Mouse (Mus musculus): ENCODE results near the gene Tead1. TPM values are rescaled to one million over a fixed set of nuclear protein-coding genes. Genes with fewer than 3 reads are reported as not detected.
A peak's percentile ranks its signal among the peaks of the same experiment; 100 is the strongest.

The Tead1 gene
- total RNA-seq, 4 experiments from 2014 or later = 73.4 to 82.7 (median 78.7) TPM

GRCm38 (mm10) chr7:112730209-112730608, 51.1 kb downstream of the Tead1 start:
- no peak for DNase-seq

GRCm38 (mm10) chr7:112731584-112731983, 52.5 kb downstream of the Tead1 start:
- no peak for DNase-seq

GRCm38 (mm10) chr7:112739174-112739573, 60.1 kb downstream of the Tead1 start:
- no peak for DNase-seq

DNA sequence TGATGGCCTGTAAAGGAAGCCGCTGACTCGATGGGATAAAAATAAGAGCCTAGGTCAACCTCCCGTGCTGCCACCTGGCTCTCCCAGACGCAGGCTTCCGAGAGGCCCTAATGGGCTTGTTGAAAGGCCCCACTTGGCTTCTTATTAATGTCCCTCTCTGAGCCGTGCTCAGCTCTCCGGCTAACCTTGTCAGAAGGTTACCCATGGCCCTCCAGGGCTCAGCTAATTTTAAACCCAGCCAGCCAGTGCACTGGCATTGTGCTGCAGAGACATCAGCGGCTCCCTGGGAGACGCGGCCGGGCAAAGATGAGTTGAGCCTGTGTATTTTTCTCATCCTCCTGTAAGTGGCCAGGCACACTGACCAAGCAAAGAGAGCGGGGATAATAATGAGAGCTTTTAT, 62.7 kb downstream of the Tead1 start:
- DNase-seq = no peak

DNA sequence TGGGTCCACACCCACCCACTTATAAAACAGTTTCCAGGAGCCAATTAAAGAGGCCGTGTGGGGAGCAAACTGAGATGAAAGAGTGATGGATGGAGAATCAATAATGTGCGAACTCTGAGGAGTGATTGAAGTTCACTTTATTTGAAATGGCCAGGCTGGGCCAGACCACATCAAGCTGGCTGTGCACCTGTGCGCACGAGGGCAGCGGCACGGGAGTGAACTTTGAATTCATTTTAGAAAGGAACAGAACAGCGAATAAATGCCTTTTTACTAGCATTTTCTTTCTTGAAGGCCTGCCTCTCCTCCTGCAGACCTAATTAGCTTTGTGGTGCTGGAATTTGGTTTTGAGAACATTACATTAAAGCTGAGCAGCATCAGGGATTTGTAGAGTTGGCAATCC, 63.9 kb downstream of the Tead1 start:
- DNase-seq = no peak

DNA sequence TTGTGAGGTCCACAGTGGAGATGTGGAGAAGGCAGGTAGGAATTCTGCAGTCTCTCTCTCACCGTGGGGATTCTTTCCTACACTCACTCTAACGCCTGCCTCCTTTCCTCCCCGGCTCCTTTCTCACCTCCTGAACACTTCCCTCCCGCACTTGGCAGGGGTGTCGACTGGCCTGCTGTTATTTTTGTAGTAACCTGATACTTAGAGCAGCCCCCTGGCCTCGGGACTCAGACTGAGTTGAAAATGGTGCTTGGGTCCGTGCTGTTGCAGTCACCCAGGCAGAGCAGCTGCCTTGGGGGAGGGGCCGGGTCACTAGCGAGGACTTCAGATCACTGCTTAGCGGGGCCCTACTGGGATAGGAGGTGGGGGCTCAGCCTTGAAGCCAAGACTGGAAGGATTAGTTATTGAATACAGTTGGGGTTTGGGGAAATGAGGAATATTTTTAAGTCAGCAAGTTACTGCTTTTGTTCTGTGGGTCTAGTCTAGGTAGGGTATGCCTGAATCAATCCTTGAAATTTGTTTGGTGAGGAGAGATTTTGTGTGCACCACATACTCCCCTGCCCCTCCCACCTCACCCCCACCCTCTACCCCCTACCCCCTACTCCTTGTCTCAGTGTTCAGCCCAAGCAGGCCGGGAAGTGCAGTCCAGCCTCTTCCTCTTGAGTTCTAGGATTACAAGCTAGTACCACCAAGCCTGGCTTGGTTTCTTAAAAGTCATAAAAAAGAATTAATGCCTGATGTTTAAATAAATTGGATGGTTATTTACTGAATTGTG, 64.7 kb downstream of the Tead1 start:
- no peak for DNase-seq

GRCm38 (mm10) chr7:112747187-112747586, 68.1 kb downstream of the Tead1 start:
- DNase-seq = no peak

DNA sequence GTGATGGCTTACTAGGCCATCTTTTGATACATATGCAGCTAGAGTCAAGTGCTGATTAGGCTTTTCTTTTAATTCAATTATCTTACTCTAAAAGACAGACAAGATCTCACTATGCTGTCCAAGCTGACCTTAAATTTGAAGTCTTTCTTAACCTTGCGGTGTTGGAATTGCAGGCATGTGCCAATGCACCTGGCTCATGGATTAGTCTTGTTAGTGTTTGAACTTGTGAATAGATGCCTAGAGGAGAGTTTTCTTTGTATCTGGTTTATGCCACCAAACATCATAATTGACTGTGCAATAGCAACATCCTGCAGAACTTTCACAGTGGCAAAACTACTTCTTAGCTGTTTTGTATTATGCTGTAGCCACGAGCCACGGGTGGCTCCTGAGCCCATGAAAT, 68.7 kb downstream of the Tead1 start:
- DNase-seq = no peak

DNA sequence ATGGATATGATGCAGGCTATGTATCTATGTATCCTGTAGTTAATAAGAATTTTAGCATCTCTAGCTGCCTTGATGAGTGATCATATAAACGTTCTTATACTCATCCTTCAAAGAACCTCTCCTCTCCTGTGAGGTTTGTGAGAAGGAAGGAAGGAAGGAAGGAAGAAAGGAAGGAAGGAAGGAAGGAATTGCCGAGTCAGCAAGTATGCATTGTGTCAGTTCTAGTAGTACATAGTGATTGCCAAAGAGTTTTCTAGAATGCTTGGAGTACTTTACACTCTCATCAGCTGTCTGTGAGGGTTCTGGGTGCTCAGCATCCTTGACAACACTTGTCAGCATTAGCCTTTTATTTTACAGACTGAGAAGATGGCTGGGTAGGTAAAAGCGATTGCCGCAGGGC, 69.2 kb downstream of the Tead1 start:
- DNase-seq = no peak

DNA sequence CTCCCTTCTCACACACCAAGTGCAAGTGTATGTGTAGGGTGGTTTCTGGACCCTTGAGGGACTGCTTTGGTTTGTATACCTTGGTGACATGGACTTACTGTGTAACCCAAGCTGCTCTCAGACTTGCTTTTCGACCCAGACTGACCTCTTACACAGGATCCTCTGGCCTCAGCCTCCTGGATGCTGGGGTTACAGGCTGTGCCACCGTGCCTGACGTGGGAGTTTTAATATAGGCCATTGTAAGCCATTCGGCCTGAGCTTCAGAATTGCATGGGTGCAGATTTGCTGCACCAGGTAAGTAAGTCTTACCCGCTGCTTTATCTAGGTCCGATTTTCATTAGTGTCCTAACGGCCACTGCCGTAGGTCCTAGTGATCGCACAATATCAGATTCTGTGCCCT, 71.0 kb downstream of the Tead1 start:
- no peak for DNase-seq

GRCm38 (mm10) chr7:112752311-112752710, 73.2 kb downstream of the Tead1 start:
- no peak for DNase-seq

DNA sequence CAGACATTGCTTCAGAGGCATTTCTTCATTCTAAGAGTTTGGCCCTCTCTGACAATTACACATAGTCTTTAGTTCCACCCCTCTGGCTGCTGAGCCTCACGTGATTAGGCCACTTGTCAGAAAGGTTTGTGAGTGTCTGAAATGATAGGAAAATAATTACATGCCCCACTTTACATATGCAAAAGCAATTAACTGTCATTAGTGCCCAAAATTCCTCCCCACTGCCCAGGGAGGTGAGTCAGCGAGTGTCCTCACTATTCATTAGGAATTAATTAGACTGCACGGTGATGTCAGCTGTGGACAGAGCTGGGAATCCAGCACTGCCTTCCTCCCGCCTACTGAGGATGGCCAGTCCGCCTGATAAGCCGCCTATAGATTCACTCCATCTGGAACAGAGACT, 74.2 kb downstream of the Tead1 start:
- no peak for DNase-seq

DNA sequence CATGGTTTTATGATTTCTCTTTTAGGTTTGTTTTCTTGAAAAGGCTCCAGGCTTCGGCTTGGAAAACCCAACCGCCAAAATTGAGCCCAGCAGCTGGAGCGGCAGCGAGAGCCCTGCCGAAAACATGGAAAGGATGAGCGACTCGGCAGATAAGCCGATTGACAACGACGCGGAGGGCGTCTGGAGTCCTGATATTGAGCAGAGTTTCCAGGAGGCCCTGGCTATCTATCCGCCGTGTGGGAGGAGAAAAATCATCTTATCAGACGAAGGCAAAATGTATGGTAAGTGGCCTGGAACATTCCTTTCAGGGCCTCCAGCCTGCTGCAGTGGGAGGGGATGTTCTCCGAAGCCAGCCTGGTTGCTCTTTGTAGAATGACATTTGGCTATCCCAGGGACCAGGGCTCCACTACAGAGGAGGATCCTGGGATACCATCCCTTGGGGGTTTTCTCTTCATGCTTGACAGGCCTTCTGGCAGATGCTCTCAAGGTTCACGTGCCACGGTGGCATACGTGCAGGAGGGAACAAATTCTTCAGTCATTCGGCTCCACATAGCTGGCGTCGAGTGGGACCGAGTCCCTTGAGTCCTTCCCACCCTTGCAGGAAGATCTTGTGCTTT, 80.3 kb downstream of the Tead1 start:
- DNase-seq = no peak

DNA sequence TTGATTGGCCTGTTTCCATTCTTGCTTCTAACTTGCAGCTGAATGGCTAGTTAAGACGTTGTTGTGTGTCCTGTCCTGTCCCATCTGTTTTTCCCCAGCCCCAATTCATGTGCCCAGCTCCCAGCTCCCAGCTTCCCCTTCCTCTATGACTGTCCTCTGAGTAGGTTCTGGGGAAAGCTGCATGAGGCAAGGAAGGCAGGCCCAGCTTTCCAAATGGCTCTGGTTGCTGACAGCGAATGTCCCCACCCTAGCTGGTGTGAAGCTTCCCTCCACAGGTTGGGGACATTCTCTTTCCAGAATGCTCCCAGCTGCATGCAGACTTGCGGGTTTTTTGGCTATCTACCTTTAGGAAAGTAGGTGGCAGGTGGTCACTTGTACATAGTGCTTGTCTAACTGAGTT, 81.2 kb downstream of the Tead1 start:
- no peak for DNase-seq

- peak; percentile 58 for DNase-seq
These were observed 81.7 kb downstream of the Tead1 start for GRCm38 (mm10) chr7:112760782-112761181.

GRCm38 (mm10) chr7:112762870-112763269, 83.8 kb downstream of the Tead1 start:
- no peak for DNase-seq

GRCm38 (mm10) chr7:112763513-112763912, 84.4 kb downstream of the Tead1 start:
- peak; percentile 71 for DNase-seq

DNA sequence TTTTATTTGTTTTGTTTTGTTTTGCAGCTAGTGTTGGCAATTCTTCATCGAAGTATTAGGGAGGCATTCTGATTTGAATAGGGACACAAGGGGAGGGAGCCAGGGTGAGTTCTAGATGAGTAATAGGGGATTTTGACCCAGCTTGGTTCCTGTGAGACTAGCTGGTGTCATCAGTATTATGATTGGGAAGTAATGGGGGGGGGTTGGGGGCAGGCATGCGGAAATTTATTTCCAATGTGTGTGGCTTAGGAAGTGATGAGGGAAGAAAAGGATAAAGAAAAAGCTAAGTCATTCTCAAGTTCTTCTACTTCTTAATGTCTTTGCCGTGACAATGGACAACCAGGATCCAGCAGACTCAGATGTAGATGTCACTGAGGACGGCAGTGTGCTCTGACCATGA, 85.8 kb downstream of the Tead1 start:
- no peak for DNase-seq

GRCm38 (mm10) chr7:112769866-112770265, 90.7 kb downstream of the Tead1 start:
- no peak for DNase-seq

DNA sequence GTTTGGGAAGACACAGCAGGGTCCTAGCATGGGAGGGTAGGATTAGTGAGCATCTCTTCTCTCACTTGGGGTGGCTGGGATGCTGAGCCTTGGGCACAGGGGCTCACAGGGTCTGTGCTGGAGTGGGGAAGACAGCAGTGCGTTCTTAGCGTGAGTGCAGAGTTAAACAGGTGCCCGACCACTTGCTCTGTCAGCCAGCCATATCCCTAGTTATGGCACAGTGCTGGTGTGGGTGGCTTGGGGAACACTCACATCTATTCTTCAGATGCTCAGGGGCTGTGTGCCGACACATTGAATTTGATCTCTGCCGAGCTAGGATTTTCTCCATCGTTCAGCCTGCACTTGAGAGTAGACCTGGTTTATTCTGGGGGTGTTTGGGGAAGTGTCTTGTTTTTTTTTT, 92.3 kb downstream of the Tead1 start:
- no peak for DNase-seq

DNA sequence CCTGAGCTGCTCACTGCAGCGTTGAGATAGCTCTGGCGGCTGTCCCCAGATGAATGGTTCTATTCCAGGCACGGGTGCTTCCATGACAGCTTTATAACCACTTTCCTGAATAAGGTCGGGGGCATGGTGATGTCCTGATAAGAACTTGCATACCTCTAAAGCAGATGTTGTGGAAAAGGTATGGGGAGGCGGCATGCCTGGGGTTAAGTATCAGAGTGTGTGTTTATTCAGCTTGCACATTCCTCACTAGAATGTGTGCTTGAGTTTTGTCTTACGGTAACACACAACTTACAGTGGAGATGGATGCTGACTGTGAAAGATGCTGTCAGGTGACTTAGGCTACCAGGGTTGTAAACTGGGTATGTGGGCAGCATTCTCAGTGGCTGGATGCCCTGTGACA, 93.7 kb downstream of the Tead1 start:
- DNase-seq = no peak

GRCm38 (mm10) chr7:112773601-112774000, 94.5 kb downstream of the Tead1 start:
- no peak for DNase-seq

DNA sequence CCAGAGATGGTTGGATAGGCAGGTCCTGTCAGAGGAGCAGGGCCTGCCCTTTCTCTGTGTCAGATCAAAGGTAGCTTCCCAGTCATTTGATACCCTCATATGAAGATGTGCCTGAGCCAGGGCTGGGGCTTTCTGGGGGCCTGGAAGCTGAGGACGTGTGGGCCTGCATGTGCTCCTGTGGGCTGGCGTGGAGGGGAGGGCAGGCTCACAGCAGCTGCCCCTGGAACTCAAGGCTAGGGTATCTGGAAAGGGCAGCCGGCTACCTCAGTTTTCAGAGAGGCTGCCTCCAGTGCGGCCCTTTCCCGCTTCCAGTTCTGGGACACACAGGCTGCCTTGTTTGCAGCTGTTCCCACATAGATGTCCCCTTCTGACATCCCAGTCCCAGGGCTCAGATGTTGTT, 96.7 kb downstream of the Tead1 start:
- DNase-seq = no peak

DNA sequence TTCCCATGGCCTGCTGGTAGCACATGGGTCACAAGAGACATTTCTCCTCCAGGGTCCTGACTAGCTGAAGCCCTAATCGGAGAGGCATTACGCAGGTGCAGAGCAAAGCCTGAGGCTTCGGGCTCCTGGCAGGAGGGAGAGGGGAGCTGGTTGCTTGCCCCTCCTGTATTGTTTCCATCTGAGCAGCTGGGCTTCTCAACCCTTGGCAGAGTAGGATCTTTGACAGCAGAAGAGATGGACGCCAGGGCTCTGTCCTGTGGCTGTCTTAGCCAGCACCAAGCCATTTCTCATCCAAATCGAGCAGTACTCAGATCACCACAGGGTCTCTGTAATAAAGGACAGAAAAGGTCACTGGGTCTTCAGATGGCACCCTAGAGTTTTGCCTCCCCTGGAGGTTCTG, 97.6 kb downstream of the Tead1 start:
- DNase-seq = no peak

Data from adrenal gland, adult 8-10 months (tissue).